Mouse (Mus musculus) MEL (cell line): ENCODE results near the gene Msrb2. TPM values are rescaled to one million over a fixed set of nuclear protein-coding genes. Genes with fewer than 3 reads are reported as not detected.

Experiments
- DNase-seq: peaks from one replicate; pipeline ENCODE4 v3.0.0; 2011; ENCODE audit warnings: low read depth, low spot score
- H3K27ac ChIP-seq: 2 replicates; pipeline ENCODE4 v1.5.1; 2012; ENCODE audit warnings: low read depth, mild to moderate bottlenecking, control low read depth, low read length, moderate library complexity; ENCODE audit not compliant: control insufficient read depth
- H3K27me3 ChIP-seq, 2 experiments: fragments of 150-350 bp in 1 of 2; sonication (generic) in 1 of 2; 2 replicates each; pipeline ENCODE4 v1.6.1; 2012; ENCODE audit warnings: low read length in 2 of 2, mild to moderate bottlenecking in 2 of 2, improper control_type of control experiment in 1 of 2, moderate library complexity in 1 of 2; ENCODE audit not compliant: insufficient read depth in 2 of 2, control insufficient read depth in 1 of 2
- H3K36me3 ChIP-seq, 2 experiments: 2 replicates each; pipeline ENCODE4 v1.6.1; 2012 to 2014; ENCODE audit warnings: low read length in 2 of 2, improper control_type of control experiment in 1 of 2, inconsistent platforms in 1 of 2, mild to moderate bottlenecking in 1 of 2; ENCODE audit not compliant: insufficient read depth in 2 of 2, control insufficient read depth in 1 of 2
- H3K4me1 ChIP-seq, 2 experiments: fragments of 150-350 bp in 1 of 2; sonication (generic) in 1 of 2; 2 replicates each; pipeline ENCODE4 v1.6.1; 2012; ENCODE audit warnings: low read length in 2 of 2, improper control_type of control experiment in 1 of 2, mild to moderate bottlenecking in 1 of 2; ENCODE audit not compliant: insufficient read depth in 2 of 2, control insufficient read depth in 1 of 2
- H3K4me3 ChIP-seq, 2 experiments: fragments of 150-350 bp in 1 of 2; sonication (generic) in 1 of 2; 2 replicates each; pipeline ENCODE4 v1.5.1; 2012; ENCODE audit warnings: low read depth in 2 of 2, low read length in 2 of 2, mild to moderate bottlenecking in 2 of 2, moderate library complexity in 2 of 2, control low read depth in 1 of 2, improper control_type of control experiment in 1 of 2; ENCODE audit not compliant: control insufficient read depth in 1 of 2, insufficient read depth in 1 of 2
- H3K79me2 ChIP-seq: 2 replicates; pipeline ENCODE4 v1.6.1; 2012; ENCODE audit warnings: mild to moderate bottlenecking, low read length, moderate library complexity; ENCODE audit not compliant: control insufficient read depth, poor library complexity, insufficient read depth
- H3K9ac ChIP-seq: 2 replicates; pipeline ENCODE4 v1.6.1; 2012; ENCODE audit warnings: low read depth, mild to moderate bottlenecking, control low read depth, low read length, moderate library complexity; ENCODE audit not compliant: control insufficient read depth, poor library complexity, severe bottlenecking
- H3K9me3 ChIP-seq: fragments of 150-350 bp; sonication (generic); replicated peaks from 2 replicates; pipeline ENCODE4 v1.6.1; 2012; ENCODE audit warnings: mild to moderate bottlenecking, low read length, improper control_type of control experiment, moderate library complexity; ENCODE audit not compliant: insufficient read depth
- CHD1 ChIP-seq: IDR thresholded peaks from 2 replicates; pipeline ENCODE4 v1.6.1; 2012; ENCODE audit warnings: low read depth, mild to moderate bottlenecking, inconsistent platforms, low read length, improper control_type of control experiment
- EP300 ChIP-seq, 2 experiments: IDR thresholded peaks; 2 replicates each; pipeline ENCODE4 v1.6.1; 2011; ENCODE audit warnings: improper control_type of control experiment in 2 of 2, low read length in 2 of 2, low read depth in 1 of 2, mild to moderate bottlenecking in 1 of 2
- GATA1 ChIP-seq: IDR thresholded peaks from 2 replicates; pipeline ENCODE4 v1.6.1; 2011; ENCODE audit warnings: low read depth, low read length, improper control_type of control experiment
- JUND ChIP-seq: IDR thresholded peaks from 2 replicates; pipeline ENCODE4 v1.6.1; 2011; ENCODE audit warnings: low read depth, mild to moderate bottlenecking, improper control_type of control experiment, low read length
- MAFK ChIP-seq: IDR thresholded peaks from 2 replicates; pipeline ENCODE4 v1.6.1; 2011; ENCODE audit warnings: low read depth, mild to moderate bottlenecking, low read length, improper control_type of control experiment, borderline replicate concordance
- USF2 ChIP-seq, 2 experiments: IDR thresholded peaks; 2 replicates each; pipeline ENCODE4 v1.6.1; 2011 to 2012; ENCODE audit warnings: improper control_type of control experiment in 2 of 2, low read length in 2 of 2, borderline replicate concordance in 1 of 2, inconsistent platforms in 1 of 2, low read depth in 1 of 2, mild to moderate bottlenecking in 1 of 2; ENCODE audit not compliant: insufficient read depth in 1 of 2
- polyA plus RNA-seq, 2 experiments: library from polyadenylated mRNA; stranded (reverse) in 1 of 2; unstranded in 1 of 2; fragments of >175 nt in 1 of 2; fragments of >200 nt in 1 of 2; gene quantifications; 2 replicates each; pipeline versions ENCODE4 v1.2.1 to v1.2.4; 2012; ENCODE audit warnings: low replicate concordance in 2 of 2, low read depth in 1 of 2; ENCODE audit not compliant: insufficient read length in 2 of 2, insufficient read depth in 1 of 2, missing spikeins in 1 of 2
- total RNA-seq: library from RNA; depleted of rRNA; stranded (reverse); fragments of 300-350 nt; gene quantifications from 2 replicates; pipeline ENCODE4 v1.2.3, GENCODE M21; 2012; rRNA removed

Gene Msrb2
- total and polyA plus RNA-seq, 3 experiments = 14.8 to 18.2 TPM; not detected in 1

GRCm38 (mm10) chr2:19444346-19444745 is 73.1 kb downstream of the Msrb2 start:
- no peak overlapping the region for H3K4me3 ChIP-seq
- no peaks in the 10 kb centered on the region for H3K36me3 ChIP-seq

More at GRCm38 (mm10) chr2:19444346-19444745, 73.1 kb downstream of the Msrb2 start:
- Histone ChIP-seq H3K27me3 (no peaks in the 10 kb centered on the region), H3K4me1 (no peaks in the 10 kb centered on the region), H3K79me2 (no peaks in the 10 kb centered on the region), H3K9me3 (no peaks in the 10 kb centered on the region), H3K9ac (no peak overlapping the region), H3K27ac (no peak overlapping the region)
- no peak for DNase-seq
- no peak for TF ChIP-seq USF2 (IDR thresholded peaks at IDR 0.05; ENCODE audit: borderline replicate concordance in 1 of 2, insufficient read depth in 1 of 2, low read depth in 1 of 2, low read length in 2 of 2)
- TF ChIP-seq EP300 (IDR thresholded peaks at IDR 0.05; ENCODE audit: low read depth in 1 of 2, low read length in 2 of 2) = no peak
- TF ChIP-seq JUND = no peak
- no peak for TF ChIP-seq CHD1
- TF ChIP-seq MAFK = no peak
- no peak for TF ChIP-seq GATA1

Other genes starting within 250 kb of the Msrb2 start
- 0.13 and 0.31 TPM in 2 replicates for gene Armc3, start 172.1 kb upstream of the Msrb2 start, total RNA-seq
- under 1 TPM in 1 of 2 experiments, not detected in 1; 0.07 TPM for gene Armc3, start 172.1 kb upstream of the Msrb2 start, polyA plus RNA-seq
- not detected in 2 replicates for gene Ptf1a, start 74.2 kb downstream of the Msrb2 start, total RNA-seq
- not detected for gene Ptf1a, start 74.2 kb downstream of the Msrb2 start, polyA plus RNA-seq
- not detected in 2 replicates for gene 4921504E06Rik, start 182.5 kb downstream of the Msrb2 start, total RNA-seq
- not detected for gene 4921504E06Rik, start 182.5 kb downstream of the Msrb2 start, polyA plus RNA-seq